Mouse (Mus musculus) ES-Bruce4 (cell line): ENCODE results near the gene Plekha7.

Source experiments
- CTCF ChIP-seq: IDR thresholded peaks from one replicate; pipeline ENCODE4 v1.8.1; 2011; ENCODE audit warnings: low read depth, low read length
- POLR2A ChIP-seq: IDR thresholded peaks from one replicate; pipeline ENCODE4 v1.8.1; 2011; ENCODE audit warnings: low read length; ENCODE audit not compliant: insufficient read depth

GRCm38 (mm10) chr7:116205451-116205850, 102.7 kb downstream of the Plekha7 start:
- TF ChIP-seq CTCF, result no peak
- no peak for TF ChIP-seq POLR2A
